Mouse (Mus musculus): Measurements from ENCODE around the gene Dio3.

DNA sequence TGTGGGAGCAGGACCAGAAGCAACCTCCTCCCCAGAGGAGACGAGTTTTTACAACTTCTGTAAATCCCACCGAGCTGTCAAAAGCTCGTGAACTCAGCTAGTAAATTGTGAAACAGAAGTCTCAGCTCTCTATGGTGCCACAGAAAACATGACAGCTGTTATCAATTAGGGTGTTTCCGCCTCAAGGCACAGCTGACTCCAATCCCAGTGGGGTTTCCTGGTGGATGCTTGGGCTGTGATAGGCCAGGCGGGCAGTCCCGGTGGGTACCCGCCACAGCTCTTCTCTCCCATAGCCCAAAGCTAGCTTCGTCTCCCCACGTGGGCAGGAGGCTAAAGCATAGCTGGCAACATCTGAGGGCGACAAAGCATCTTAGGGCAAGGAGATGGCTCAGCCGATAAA is 19.8 kb downstream of the Dio3 start:
- TF ChIP-seq JUND (IDR thresholded peaks at IDR 0.05; ENCODE audit: low read depth, low read length) = no peak
- TF ChIP-seq HCFC1 (IDR thresholded peaks at IDR 0.05; ENCODE audit: low read depth, low read length) = no peak
- TF ChIP-seq USF2 (IDR thresholded peaks at IDR 0.05; ENCODE audit: borderline replicate concordance in 1 of 2, insufficient read depth in 1 of 2, low read depth in 1 of 2, low read length in 2 of 2) = no peak
- TF ChIP-seq KAT2A (conservative IDR thresholded peaks at IDR 0.05; ENCODE audit: low read depth, low read length) = no peak
- TF ChIP-seq GATA1 (IDR thresholded peaks at IDR 0.05; ENCODE audit: low read depth, low read length) = no peak
- no peak for TF ChIP-seq CTCF (IDR thresholded peaks at IDR 0.05 in 2 of 3, conservative IDR thresholded peaks at IDR 0.05 in 1 of 3; ENCODE audit: control insufficient read depth in 1 of 3, insufficient read depth in 1 of 3, low read depth in 2 of 3, low read length in 3 of 3, poor library complexity in 1 of 3, severe bottlenecking in 1 of 3)
- TF ChIP-seq E2F4 (IDR thresholded peaks at IDR 0.05; ENCODE audit: borderline replicate concordance, low read depth, low read length) = no peak
- TF ChIP-seq ZC3H11A (IDR thresholded peaks at IDR 0.05; ENCODE audit: low read depth, low read length) = no peak
